Mouse (Mus musculus) kidney, postnatal 10 days (tissue): ENCODE measurements at regions not wholly inside any gene's neighbourhood (a gene's known extent, or its start where the extent isn't known, plus 50 kb on each side); places are given as distances from the start of the nearest gene placed in this dataset.
A peak's percentile ranks its signal among the peaks of the same experiment; 100 is the strongest.

Experiments
- DNase-seq: peaks from one replicate; pipeline ENCODE4 v3.0.0; 2021; ENCODE audit warnings: mixed read lengths

- DNase-seq: peak; percentile 49
These were observed 221.5 kb downstream of the Ahr start for GRCm38 (mm10) chr12:35313191-35313925.

GRCm38 (mm10) chr12:35308537-35308936, 226.3 kb downstream of the Ahr start:
- DNase-seq: no peak

GRCm38 (mm10) chr12:35303764-35304717, 230.8 kb downstream of the Ahr start:
- no peak for DNase-seq

GRCm38 (mm10) chr12:35303188-35303587, 231.7 kb downstream of the Ahr start:
- no peak for DNase-seq

GRCm38 (mm10) chr12:35294668-35295067, 240.2 kb downstream of the Ahr start:
- no peak for DNase-seq

- DNase-seq: no peak
These were observed 241.3 kb downstream of the Ahr start for GRCm38 (mm10) chr12:35293566-35293965.

GRCm38 (mm10) chr12:35291941-35292341, 242.9 kb downstream of the Ahr start:
- no peak for DNase-seq

- DNase-seq: no peak
These were observed 241.0 kb downstream of the Snx13 start for GRCm38 (mm10) chr12:35287974-35288373.

GRCm38 (mm10) chr12:35287570-35287969, 240.6 kb downstream of the Snx13 start:
- DNase-seq: no peak

- no peak for DNase-seq
These were observed 240.1 kb downstream of the Snx13 start for GRCm38 (mm10) chr12:35286974-35287553.

- no peak for DNase-seq
These were observed 237.4 kb downstream of the Snx13 start for GRCm38 (mm10) chr12:35284345-35284744.

GRCm38 (mm10) chr12:35283925-35284324, 236.9 kb downstream of the Snx13 start:
- DNase-seq: no peak

GRCm38 (mm10) chr12:35283407-35283806, 236.4 kb downstream of the Snx13 start:
- DNase-seq: no peak

GRCm38 (mm10) chr12:35269465-35269864, 222.5 kb downstream of the Snx13 start:
- DNase-seq: no peak

- DNase-seq: no peak
These were observed 221.0 kb downstream of the Snx13 start for GRCm38 (mm10) chr12:35268006-35268405.

- DNase-seq: no peak
These were observed 220.2 kb downstream of the Snx13 start for GRCm38 (mm10) chr12:35267023-35267654.

- DNase-seq: no peak
These were observed 212.8 kb downstream of the Snx13 start for GRCm38 (mm10) chr12:35259781-35260180.

- peak; percentile 12 for DNase-seq
These were observed 208.9 kb downstream of the Snx13 start for GRCm38 (mm10) chr12:35255723-35256401.

GRCm38 (mm10) chr12:35248476-35248875, 201.5 kb downstream of the Snx13 start:
- DNase-seq: no peak

- DNase-seq: no peak
These were observed 199.4 kb downstream of the Snx13 start for GRCm38 (mm10) chr12:35246226-35247014.

GRCm38 (mm10) chr12:35232322-35232673, 185.3 kb downstream of the Snx13 start:
- no peak for DNase-seq
